Mouse (Mus musculus) MN1 (cell line): ENCODE measurements around the gene Eral1.
A peak's percentile ranks its signal among the peaks of the same experiment; 100 is the strongest.

ENCODE experiments used
- DNase-seq: peaks from one replicate; pipeline ENCODE4 v3.0.0-alpha.2; 2016; ENCODE audit warnings: low spot score

Eral1 gene

DNA sequence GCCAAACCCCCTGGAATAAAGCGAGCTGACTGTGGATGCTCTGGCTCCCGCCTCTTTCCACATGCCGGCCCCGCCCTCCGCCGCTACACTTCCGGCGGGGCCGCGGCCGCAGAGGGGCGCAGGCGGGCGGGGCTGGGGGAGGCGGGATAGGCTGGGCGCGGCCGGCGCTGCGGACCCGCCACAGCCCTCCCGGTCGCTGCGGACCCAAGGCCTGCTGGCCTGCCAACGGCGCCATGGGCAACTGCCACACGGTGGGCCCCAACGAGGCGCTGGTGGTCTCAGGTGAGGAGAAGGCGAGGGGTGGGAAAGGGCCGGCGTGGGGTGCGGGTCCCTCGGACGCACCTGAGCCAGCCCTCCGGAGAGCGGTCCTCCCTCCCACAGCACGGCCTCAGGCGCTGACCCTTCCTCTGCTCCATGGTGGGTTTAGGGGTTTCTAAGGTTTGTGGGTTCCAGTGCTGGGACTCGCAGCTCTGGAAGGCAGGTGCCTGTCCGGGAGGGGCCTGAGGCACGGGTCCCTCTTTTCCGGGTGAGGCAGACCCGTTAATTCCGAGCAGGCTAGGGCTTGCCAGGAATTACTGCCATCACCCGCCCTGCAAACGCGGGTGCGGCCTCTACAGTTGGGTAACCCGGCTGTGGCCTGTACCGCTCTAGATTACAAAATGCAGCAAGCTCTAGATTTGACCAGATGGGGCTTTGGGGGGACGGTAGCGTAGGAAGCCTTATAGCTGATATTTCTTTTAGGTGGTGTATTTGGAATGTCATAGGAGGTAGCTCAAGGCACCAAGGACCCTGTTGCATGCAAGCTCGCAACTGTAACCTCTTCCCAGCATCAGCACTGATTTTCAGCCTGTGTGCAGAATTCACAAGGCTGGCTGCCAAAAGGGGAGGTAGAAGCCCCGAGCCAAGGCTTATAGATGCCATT lies 42.1 kb downstream of the Eral1 start, which contains the start of gene Flot2:
Flot2 (plus strand) TSS at position 101 of the 922 bp plus-strand sequence.
- DNase-seq: peak; percentile 72

DNA sequence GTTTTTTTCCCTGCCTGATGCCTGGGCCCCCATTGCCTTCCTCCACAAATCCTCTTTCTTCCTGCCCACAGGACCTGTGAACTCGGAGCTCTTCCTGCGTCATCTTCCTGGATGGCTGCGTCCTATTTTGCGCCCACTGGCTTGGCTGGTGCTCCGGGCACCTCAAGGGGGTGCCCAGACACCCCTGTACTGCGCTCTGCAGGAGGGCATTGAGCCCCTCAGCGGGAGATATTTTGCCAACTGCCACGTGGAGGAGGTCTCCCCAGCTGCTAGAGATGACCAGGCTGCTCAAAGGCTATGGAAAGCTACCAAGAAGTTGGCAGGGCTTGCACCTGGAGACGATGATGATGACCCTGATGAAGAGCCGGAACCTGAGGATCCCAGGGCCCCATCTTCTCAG lies 43.4 kb downstream of the Eral1 start:
- DNase-seq: no peak

DNA sequence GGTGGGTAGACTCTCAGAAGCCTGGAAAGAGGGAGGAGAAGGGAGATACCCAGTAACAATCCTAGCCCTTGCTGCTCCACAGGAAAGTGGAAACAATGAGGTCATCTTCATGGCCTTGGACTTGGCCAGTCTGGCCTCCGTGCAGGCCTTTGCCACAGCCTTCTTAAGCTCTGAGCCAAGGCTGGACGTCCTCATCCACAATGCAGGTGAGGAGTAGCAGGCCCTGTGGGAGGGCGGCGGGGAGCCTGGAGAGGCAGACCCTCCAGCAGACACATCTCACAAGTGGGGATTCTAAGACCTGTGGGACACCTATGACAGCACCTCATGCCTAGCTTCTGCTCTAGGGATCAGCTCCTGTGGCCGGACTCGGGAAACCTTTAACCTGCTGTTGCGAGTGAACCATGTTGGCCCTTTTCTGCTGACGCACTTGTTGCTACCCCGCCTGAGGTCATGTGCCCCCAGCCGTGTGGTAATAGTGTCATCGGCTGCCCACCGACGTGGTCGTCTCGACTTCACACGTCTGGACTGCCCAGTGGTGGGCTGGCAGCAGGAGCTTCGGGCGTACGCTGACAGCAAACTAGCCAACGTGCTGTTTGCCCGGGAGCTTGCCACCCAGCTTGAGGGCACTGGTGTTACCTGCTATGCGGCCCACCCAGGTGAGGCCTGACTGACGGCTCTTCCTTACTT lies 46.1 kb downstream of the Eral1 start:
- DNase-seq: no peak

DNA sequence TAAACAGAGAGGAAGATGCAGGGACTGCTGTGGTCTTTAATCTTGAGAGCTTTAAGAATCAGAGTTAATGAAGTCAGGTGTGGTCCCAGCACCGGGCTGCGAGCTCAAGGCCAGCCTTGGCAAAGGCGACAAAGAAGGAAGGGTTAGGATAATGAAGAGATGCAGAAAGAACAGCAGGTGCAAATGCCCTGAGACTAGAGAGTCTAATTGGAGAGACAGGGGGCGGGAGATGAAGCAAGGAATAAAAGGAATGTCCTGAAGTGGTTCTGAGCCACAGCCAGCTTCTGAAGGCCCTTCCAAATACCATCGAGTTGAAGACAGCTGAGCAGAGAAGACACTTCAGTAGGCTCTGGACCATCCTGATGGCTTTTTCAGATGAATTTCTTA lies 47.4 kb downstream of the Eral1 start:
- no peak for DNase-seq

DNA sequence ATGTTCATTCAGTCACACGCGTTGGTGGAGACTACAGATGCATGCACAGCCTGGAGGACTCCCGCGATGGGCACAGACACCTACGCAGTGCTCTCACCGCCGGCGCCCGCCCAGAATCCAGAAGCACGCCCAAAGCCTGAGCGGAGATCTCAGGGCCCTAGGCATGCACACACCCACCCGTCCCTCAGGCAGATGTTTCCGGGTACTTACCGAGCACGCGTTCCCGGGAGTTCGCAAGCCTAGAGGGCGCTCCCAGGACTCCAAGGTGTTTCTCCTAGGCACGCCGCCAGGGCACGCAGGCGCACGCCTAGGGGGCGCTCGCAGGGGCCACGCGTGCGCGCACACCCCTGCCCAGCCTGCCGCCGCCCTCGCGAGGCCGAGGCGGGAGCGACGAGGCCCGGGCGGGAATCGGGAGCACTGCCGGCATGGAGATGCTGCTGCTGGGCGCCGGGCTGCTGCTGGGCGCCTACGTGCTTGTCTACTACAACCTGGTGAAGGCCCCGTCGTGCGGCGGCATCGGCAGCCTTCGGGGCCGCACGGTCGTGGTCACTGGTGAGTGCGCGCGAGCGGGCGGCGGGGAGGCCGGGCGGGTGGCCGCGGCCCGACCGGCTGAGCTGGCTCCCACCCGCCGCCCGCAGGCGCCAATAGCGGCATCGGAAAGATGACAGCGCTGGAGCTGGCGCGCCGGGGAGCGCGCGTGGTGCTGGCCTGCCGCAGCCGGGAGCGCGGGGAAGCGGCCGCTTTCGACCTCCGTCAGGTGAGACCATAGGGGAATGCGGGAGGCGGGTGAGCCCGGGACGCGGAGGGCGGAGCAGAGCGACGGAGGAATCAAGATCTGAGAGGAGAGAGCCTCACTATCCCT lies 48.0 kb downstream of the Eral1 start, which contains the start of gene Dhrs13:
Dhrs13 (plus strand) TSS at position 334 of the 862 bp plus-strand sequence.
- DNase-seq: peak; percentile 97

DNA sequence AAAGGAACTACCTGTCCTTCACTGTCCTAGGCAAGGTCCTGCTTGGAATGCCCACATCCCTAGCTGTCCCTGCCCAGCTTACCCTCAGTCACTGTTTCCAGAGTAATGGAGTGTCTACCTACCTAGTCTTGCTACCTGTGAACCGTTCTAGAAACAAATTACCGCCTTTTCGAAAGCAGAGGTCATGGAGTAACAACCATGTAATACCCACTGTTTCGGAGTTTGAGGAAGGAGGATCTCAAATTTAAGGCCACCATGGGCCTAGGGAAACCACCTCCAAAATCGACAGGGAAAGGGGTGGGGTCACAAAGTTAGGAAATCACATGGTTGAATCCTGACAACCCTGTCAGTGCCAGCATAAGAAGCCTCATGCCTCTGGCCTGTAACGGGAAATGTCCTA lies 48.8 kb downstream of the Eral1 start:
- DNase-seq: no peak

DNA sequence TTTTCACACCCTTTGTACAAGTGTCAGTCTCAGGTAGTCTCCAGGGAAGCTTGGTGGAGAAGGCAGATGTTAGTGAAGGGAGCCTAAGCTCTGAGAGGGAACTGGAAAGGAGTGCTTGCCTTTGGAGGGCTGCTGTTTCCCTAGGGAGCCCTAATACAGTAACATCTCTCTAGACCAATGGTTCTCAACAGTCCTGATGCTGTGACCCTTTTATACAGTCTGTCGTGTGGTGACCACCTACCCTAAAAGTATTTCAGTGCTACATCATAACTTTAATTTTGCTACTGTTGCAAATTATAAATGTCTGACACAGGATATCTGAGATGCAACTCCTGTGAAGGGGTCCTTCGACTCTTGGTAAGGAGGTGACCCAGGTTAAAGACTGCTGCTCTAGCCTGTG lies 49.6 kb downstream of the Eral1 start:
- no peak for DNase-seq

DNA sequence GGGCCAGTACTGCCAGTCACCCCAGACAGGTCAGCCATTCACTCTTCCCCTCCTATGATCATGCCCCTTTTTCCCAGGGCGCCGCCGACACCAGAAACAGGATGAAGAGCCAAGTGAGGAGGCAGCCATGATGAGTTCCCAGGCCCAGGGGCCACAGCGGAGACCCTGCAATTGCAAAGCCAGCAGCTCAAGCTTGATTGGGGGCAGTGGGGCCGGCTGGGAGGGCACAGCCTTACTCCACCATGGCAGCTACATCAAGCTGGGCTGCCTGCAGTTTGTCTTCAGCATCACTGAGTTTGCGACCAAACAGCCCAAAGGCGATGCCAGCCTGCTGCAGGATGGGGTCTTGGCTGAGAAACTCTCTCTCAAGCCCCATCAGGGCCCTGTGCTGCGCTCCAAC lies 50.9 kb downstream of the Eral1 start:
- no peak for DNase-seq

DNA sequence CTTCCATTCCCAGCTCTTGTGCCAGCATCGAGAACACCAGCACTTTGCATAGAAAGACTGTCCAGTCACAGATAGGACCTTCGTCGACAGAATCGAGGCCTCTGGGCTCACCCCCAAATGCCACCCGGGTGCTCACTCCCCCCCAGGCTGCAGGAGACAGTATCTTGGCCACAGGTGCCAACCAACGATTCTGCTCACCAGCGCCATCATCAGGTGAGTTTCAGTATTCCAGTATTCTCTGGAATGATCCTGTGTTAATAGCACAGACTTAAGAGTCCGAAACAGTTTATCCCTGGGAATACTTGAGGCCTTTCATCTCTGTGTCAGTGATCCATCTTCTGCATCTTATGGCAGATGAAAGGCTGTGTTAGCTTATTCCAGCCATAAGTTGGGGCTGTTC lies 56.6 kb downstream of the Eral1 start:
- peak; percentile 30 for DNase-seq
